Mouse (Mus musculus): Measurements from ENCODE around the gene BC025920. TPM values are rescaled to one million over a fixed set of nuclear protein-coding genes. Genes with fewer than 3 reads are reported as not detected.

BC025920 gene
- 1 to 10 TPM; 3.2 to 4.3 TPM for total RNA-seq (2023)

DNA sequence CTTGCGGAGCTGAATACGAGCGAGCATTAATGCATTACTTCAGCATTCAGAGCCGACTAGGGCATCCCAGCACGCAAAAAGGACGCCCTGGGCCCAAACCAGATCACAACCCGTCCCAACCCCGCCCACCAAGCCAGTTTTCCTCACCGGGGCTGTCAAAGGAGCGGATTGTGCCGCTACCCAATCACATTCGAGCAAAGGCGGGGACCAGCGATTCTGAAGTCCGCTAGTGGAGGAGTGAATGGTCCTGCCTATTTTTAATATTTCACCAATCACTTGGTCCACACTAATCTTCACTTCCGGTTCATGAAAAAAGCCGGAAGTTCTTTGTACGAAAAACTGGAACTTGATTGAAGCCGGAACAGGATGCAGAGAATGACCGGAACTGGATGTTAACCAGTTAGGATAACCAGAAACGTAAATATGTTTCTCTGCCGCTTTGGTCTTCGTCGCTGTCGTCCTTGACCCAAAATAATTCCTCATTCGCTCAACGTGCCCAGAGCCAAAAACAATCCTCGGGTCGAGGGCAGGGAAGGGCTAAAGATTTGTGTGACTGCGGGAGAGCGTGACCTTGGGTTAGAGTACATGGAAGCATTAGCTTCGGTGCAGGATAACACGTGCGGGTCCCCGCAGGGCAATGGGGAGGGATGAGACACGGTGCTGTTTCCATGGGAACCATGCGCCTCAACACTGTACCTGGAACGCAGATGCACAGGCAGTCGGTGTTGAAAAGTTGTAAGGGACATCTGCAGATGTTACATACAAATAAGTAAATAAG is at the start of gene BC025920:
TSS of gene BC025920 (plus strand) at position 297 of the 778 bp plus-strand sequence.

DNA sequence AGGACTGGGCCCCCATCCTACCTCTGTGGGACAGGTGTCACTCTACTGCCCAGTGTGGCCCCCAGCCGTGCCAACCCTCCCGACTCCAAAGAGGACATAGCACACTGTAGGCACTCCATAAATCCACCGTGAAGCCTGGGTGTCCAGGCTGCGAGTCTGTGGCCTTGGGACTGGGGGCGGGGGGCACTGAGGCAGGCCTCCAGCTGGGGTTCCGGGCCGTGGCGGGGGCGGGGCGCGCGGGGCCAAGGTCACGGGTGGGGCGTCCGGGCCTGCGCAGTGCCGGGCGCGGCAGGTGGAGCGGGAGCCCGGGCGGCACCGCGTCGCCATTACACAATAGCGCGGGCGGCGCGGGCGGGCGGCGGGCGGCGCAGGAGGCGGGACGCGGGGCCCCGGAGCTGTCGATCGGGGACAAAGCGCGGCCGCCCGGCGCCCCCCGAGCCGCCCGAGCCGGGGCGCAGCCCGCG is 46.9 kb upstream of the BC025920 start, which contains the start of gene Aes:
TSS of gene Aes (plus strand) at position 326 of the 464 bp plus-strand sequence.

DNA sequence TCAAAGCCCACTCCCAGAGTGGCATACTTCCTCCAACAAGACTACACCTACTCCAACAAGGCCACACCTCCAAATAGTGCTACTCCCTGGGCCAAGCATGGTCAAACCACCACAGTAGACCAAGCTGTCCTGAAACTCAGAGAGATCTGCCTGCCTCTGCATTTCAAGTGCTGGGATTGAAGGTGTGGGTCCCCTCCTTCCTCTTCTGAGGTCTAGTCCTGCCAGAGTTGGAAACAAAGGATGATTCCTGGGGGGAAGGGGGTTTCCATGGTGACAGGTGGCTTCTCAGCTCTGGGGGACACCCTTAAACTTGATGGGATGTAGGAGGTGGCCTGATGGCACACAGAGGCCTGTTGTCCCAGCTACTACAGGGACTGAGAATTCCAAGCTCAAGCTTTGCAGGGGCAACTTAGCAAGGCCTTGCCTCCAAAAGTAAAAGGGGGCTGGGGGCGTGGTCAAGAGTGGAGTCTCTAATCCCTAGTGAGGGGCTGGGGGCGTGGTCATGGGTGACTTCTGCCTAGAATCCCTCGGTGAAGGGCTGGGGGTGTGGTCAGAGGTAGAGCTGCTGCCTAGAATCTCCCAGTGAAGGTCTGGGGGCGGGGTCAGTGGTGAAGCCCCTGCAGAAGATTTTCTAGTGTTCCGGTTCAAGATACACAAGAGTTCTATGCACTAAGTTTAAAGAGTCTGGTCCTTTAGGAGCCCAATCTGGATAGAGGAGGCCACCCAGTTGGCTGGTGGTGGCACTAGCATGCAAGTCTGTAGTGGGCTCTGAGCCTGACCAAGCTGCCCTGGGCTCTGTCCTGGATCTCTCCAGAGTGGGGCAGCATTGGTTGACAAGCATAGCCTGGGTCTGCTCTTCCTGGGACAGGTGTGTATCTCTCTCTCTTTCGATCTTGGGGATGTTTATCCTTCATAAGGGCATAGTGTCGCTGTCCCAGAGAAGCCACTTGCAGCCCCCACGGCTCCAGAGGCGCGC is 31.7 kb upstream of the BC025920 start, which contains the start of gene Tle2:
TSS of gene Tle2 (plus strand) at position 481 of the 976 bp plus-strand sequence.

DNA sequence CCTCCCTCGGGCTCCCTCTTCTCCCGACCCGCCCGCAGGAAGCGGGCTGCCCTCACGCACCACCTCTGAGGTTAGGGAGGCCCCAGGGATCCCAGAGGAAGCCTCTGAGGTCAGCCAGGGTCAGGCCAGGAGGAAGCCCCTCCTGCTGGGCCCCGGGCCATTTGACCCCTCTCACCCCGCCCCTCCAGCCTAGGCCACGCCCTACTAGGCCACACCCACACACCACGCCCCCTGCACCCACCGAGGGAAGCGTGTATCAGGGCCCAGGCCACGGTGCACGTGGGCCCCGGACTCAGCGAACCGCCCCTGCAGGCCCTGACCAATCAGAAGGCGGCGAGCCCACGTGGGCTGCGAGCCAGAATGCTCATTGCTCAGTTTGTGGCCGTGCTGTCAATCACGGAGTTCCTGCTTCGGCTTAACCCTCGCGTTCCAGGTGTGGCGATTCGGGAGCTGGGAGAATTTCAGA is 5.3 kb upstream of the BC025920 start, which contains the start of gene Tle6:
TSS of gene Tle6 (minus strand) at position 336 of the 466 bp plus-strand sequence.

DNA sequence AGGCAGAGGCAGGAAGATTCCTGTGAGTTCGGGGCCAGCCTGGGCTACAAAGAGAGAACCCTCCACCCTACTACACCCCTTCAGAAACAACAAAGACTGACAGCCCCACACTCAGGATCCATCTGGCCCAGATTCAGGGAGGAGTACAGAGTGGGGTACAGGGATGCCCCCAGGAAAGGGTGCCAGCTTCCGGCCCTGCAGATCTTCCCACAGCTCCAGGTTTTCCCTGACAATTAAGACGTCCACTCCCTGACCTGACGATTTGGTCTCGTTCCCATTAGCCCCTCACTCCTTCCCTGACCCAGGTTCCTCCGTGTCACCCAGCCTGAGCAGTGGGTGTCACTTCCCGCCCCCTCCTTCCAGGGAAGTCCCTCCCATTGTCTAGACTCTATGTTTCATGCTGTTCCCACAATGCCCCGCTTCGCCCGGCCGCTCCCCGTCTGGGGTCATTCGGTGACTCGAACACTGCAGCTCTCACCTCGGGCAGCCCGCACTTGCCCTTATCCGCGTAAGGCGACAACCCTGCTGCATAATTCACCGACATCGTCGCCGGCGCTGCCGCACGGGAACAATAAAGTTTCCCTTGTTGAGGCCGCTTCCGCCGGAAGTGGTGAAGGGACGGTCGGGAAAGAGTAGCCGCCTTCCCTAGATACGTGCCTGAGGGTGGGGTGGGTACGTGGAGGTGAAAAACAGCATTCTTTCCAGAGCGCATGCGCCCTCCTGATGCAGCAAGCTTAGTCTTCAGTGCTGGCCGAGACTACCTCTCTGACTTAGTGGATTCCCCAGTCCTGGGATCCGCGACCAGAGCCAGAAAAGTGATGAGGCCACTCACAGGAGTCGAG is 21.1 kb downstream of the BC025920 start, which contains the start of gene Sirt6:
TSS of gene Sirt6 (minus strand) at position 804 of the 842 bp plus-strand sequence.

DNA sequence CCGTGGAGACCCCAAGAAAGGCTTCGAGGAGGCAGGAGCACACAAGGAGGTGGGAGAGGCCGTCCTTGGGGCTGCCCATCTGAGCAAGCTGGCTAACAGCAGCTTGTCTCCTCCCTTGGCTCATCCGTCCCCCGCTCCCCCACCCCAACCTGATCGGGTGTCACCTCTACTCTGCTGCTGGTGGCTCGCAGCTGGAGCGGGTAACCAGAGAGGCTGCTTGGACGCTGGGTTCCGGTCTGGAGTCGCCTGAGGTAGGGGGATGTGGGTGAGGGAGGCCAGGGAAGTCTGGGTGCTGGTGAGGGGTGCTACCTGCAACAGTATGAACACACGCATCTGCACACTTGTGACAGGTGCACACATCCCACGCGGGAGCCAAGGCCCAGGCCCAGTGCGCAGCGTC is 22.3 kb downstream of the BC025920 start, which contains the start of gene Ankrd24:
TSS of gene Ankrd24 (plus strand) at position 151 of the 400 bp plus-strand sequence.

DNA sequence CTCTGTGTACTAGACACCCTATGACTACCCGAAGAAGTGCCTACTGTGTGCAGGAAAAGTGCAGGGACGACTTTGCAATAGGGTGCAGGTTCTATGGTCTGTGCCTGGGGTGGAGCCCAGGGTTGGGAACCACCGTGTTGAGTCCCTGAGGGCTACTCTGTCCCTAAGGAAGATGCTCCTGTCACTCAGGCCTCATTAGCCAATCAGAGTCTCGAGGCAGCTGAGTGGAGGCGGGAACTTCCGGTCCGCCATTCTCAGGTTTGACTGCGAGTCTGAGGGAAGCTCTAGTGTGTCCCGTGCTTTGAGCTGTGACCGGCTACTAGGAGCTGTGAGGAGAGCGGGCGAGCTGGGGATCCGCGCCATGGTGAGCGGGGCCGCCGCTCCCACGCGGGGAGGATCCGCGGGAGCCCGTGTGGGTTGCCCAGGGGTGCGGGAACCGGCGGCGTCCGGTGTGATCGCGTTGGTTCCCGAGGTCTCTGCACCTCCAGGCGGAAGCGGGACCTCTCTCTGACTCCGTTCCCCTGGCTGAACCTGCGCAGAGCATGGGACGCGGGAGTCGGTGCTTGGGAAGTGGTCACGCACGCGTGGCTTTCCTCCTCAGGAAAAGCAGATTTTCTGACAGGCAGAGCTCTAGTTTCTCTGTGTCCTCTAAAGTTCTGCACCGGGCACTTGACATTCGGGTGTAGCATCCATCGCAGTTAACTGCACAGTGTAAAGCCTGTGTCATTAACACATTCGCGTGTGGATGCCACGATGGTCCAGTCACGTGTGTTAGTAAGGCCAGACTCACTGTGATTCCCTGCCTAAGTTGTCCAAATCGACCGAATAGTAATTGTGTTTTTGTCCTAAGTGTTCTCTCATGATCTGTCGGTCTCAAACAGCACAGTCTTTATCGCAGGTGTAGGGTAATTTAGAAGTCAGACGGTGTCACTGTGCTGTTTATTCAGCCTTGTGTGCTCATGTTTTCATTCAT is 43.0 kb downstream of the BC025920 start, which contains the start of gene Gm10778:
TSS of gene Gm10778 (plus strand) at position 257 of the 973 bp plus-strand sequence.

Other genes with a start within 250 kb of the BC025920 start
- gene Mfsd12, start 248.8 kb upstream of the BC025920 start, total RNA-seq (2023): 10 to 100 TPM; 11.6 to 13.5 TPM
- 10 to 100 TPM in 1 of 2 experiments, 1 to 10 TPM in 1; 7.8 to 11.0 TPM for gene 4930404N11Rik, start 240.5 kb upstream of the BC025920 start, total RNA-seq (2023)
- gene Fzr1, start 227.8 kb upstream of the BC025920 start, total RNA-seq (2023): 10 to 100 TPM; 47.9 to 55.7 TPM
- 10 to 100 TPM; 36.0 to 37.0 TPM for gene Dohh, start 221.8 kb upstream of the BC025920 start, total RNA-seq (2023)
- gene Gm48551, start 221.8 kb upstream of the BC025920 start, total RNA-seq (2023): 1 to 10 TPM; 1.6 to 4.6 TPM
- 1 to 10 TPM; 4.3 to 5.4 TPM for gene Gm48552, start 217.3 kb upstream of the BC025920 start, total RNA-seq (2023)
- 1 to 10 TPM; 5.8 to 9.2 TPM for gene Smim24, start 213.2 kb upstream of the BC025920 start, total RNA-seq (2023)
- gene Nfic, start 150.6 kb upstream of the BC025920 start, total RNA-seq (2023): 10 to 100 TPM; 15.0 to 22.8 TPM
- gene Celf5, start 123.6 kb upstream of the BC025920 start, total RNA-seq (2023): not detected
- gene Ncln, start 109.9 kb upstream of the BC025920 start, total RNA-seq (2023): 100 to 1,000 TPM; 113 to 131 TPM
- gene S1pr4, start 106.1 kb upstream of the BC025920 start, total RNA-seq (2023): 10 to 100 TPM; 78.0 to 83.2 TPM
- 1 to 10 TPM; 6.3 to 9.1 TPM for gene Gna15, start 82.0 kb upstream of the BC025920 start, total RNA-seq (2023)
- gene Gna11, start 61.1 kb upstream of the BC025920 start, total RNA-seq (2023): 10 to 100 TPM; 24.4 to 31.5 TPM
- gene Aes, start 46.8 kb upstream of the BC025920 start, total RNA-seq (2023): 100 to 1,000 TPM; 336 to 341 TPM
- gene Tle2, start 31.7 kb upstream of the BC025920 start, total RNA-seq (2023): 1 to 10 TPM; 3.7 to 4.7 TPM
- gene Tle6, start 5.2 kb upstream of the BC025920 start, total RNA-seq (2023): under 1 TPM; 0.52 to 0.68 TPM
- gene Sirt6, start 21.5 kb downstream of the BC025920 start, total RNA-seq (2023): 10 to 100 TPM; 23.5 to 28.2 TPM
- gene Ankrd24, start 22.3 kb downstream of the BC025920 start, total RNA-seq (2023): 1 to 10 TPM; 2.7 to 3.8 TPM
- 1 to 10 TPM; 4.0 to 4.5 TPM for gene Gm10778, start 42.8 kb downstream of the BC025920 start, total RNA-seq (2023)
- gene Zfp433, start 98.6 kb downstream of the BC025920 start, total RNA-seq (2023): 10 to 100 TPM in 1 of 2 experiments, 1 to 10 TPM in 1; 8.6 to 17.8 TPM
- 1 to 10 TPM; 8.8 to 9.2 TPM for gene Gm3055, start 164.9 kb downstream of the BC025920 start, total RNA-seq (2023)
- 1 to 10 TPM; 2.2 to 2.4 TPM for gene Gm4767, start 205.9 kb downstream of the BC025920 start, total RNA-seq (2023)

Measured in B cell, adult 67 days (primary cell).